32 mouse cellular contexts compared by ENCODE assay signal in genomic region chr2:26363481-26363880, GRCm38 (mm10).
"Had no signal": no experiment of that assay in that cellular context is flagged by ENCODE, and none has a peak within 500 bp of the region (broad histone marks: within the 10 kb centered on the region; RNA-seq: fewer than 3 reads in every experiment).

No protein-coding gene starts in this region.

- H3K9ac ChIP-seq: heart, embryonic 15.5 days; hindbrain, embryonic 12.5 days; hindbrain, embryonic 13.5 days; hindbrain, embryonic 14.5 days; hindbrain, embryonic 15.5 days; intestine, embryonic 15.5 days; kidney, embryonic 15.5 days had no signal

- H3K4me2 ChIP-seq: heart, embryonic 11.5 days; heart, embryonic 13.5 days; heart, embryonic 15.5 days; hindbrain, embryonic 12.5 days; hindbrain, embryonic 13.5 days; hindbrain, embryonic 14.5 days; hindbrain, embryonic 15.5 days; intestine, embryonic 15.5 days; kidney, embryonic 15.5 days had no signal

- H3K27ac ChIP-seq: heart, embryonic 13.5 days; hindbrain, embryonic 10.5 days; hindbrain, embryonic 12.5 days; hindbrain, embryonic 13.5 days; hindbrain, embryonic 14.5 days; hindbrain, embryonic 15.5 days; hindbrain, postnatal 0 days; intestine, embryonic 15.5 days; kidney, embryonic 15.5 days; kidney, postnatal 0 days; layer of hippocampus, adult 2 months; left cerebral cortex, adult 2 months had no signal

- DNase-seq: heart, adult 2 months; heart, postnatal 36 days; heart, postnatal 4 days; kidney, adult 11 months; kidney, adult 18-20 months; kidney, adult 2 months; kidney, adult 8-10 months; kidney, adult 9 months; kidney, postnatal 25 days; kidney, postnatal 36 days; kidney, postnatal 4 days; layer of hippocampus, adult 9-11 months; layer of hippocampus, postnatal 36 days had no signal

- H3K4me3 ChIP-seq: heart, adult 2 months; heart, embryonic 10.5 days; heart, embryonic 13.5 days; heart, embryonic 15.5 days; hindbrain, embryonic 10.5 days; hindbrain, embryonic 12.5 days; hindbrain, embryonic 13.5 days; hindbrain, embryonic 15.5 days; intestine, embryonic 15.5 days; kidney, embryonic 15.5 days; layer of hippocampus, adult 2 months; left cerebral cortex, adult 2 months had no signal

- H3K4me1 ChIP-seq: hindbrain, embryonic 10.5 days; hindbrain, embryonic 12.5 days; hindbrain, embryonic 13.5 days; hindbrain, embryonic 15.5 days had no signal

- H3K9me3 ChIP-seq: heart, embryonic 10.5 days; heart, embryonic 13.5 days; heart, embryonic 15.5 days; hindbrain, embryonic 10.5 days; hindbrain, embryonic 12.5 days; hindbrain, embryonic 13.5 days; hindbrain, embryonic 15.5 days; intestine, embryonic 15.5 days; kidney, embryonic 15.5 days had no signal

- ATAC-seq: hindbrain, embryonic 16.5 days; hindbrain, postnatal 0 days; inflammation-experienced regulatory T-cells, adult 6 months; intestine, embryonic 15.5 days; intestine, embryonic 16.5 days; intestine, postnatal 0 days had no signal

- H3K27me3 ChIP-seq: heart, embryonic 13.5 days; heart, embryonic 15.5 days; hindbrain, embryonic 12.5 days; hindbrain, embryonic 13.5 days; hindbrain, embryonic 15.5 days; intestine, embryonic 15.5 days; kidney, embryonic 15.5 days had no signal
